Mouse (Mus musculus): ENCODE measurements around the gene Txnrd1. TPM values are rescaled to one million over a fixed set of nuclear protein-coding genes. Genes with fewer than 3 reads are reported as not detected.

Gene Txnrd1
- polyA plus RNA-seq, 1 experiment, result 32.2 TPM

- no peaks in the 10 kb centered on the region for H3K27me3 ChIP-seq (ENCODE audit: control insufficient read depth, insufficient read depth, low read length)
- no peak overlapping the region for H3K27ac ChIP-seq (ENCODE audit: control insufficient read depth, insufficient read depth, low read length)
- 76% methylated on average over 3 of the region's 3 CpGs for WGBS
- peak; percentile 34 for DNase-seq
- H3K36me3 ChIP-seq (ENCODE audit: control insufficient read depth, insufficient read depth, low read length), result no peaks in the 10 kb centered on the region
- H3K4me1 ChIP-seq (replicated peaks; ENCODE audit: control insufficient read depth, insufficient read depth, low read length), result peaks cover 3% of the 10 kb centered on the region
- H3K4me3 ChIP-seq (ENCODE audit: control insufficient read depth, insufficient read depth, low read length), result no peak overlapping the region
- TF ChIP-seq POLR2A (IDR thresholded peaks at IDR 0.05; ENCODE audit: control insufficient read depth, extremely low read depth, insufficient read depth, low read length, poor library complexity) (no peak), CTCF (IDR thresholded peaks at IDR 0.05; ENCODE audit: borderline replicate concordance, control insufficient read depth, extremely low read depth, insufficient read depth, low read length, poor library complexity) (peak; percentile 63; the same call in 1 of the 2 replicates)
These were observed 76.4 kb downstream of the Txnrd1 start for GRCm38 (mm10) chr10:82910198-82910597.

GRCm38 (mm10) chr10:82913238-82913637, 79.5 kb downstream of the Txnrd1 start:
- no peak overlapping the region for H3K4me3 ChIP-seq (ENCODE audit: control insufficient read depth, insufficient read depth, low read length)
- H3K36me3 ChIP-seq (ENCODE audit: control insufficient read depth, insufficient read depth, low read length), result no peaks in the 10 kb centered on the region
- H3K4me1 ChIP-seq (replicated peaks; ENCODE audit: control insufficient read depth, insufficient read depth, low read length), result peaks cover 3% of the 10 kb centered on the region
- no peaks in the 10 kb centered on the region for H3K27me3 ChIP-seq (ENCODE audit: control insufficient read depth, insufficient read depth, low read length)
- 91% methylated on average over 4 of the region's 4 CpGs for WGBS
- TF ChIP-seq CTCF (IDR thresholded peaks at IDR 0.05; ENCODE audit: borderline replicate concordance, control insufficient read depth, extremely low read depth, insufficient read depth, low read length, poor library complexity) (no peak), POLR2A (IDR thresholded peaks at IDR 0.05; ENCODE audit: control insufficient read depth, extremely low read depth, insufficient read depth, low read length, poor library complexity) (no peak)
- no peak overlapping the region for H3K27ac ChIP-seq (ENCODE audit: control insufficient read depth, insufficient read depth, low read length)
- no peak for DNase-seq

- no peak overlapping the region for H3K4me3 ChIP-seq (ENCODE audit: control insufficient read depth, insufficient read depth, low read length)
- no peaks in the 10 kb centered on the region for H3K36me3 ChIP-seq (ENCODE audit: control insufficient read depth, insufficient read depth, low read length)
- DNase-seq, result no peak
- 56% methylated on average over 6 of the region's 6 CpGs for WGBS
- no peak overlapping the region for H3K27ac ChIP-seq (ENCODE audit: control insufficient read depth, insufficient read depth, low read length)
- H3K4me1 ChIP-seq (replicated peaks; ENCODE audit: control insufficient read depth, insufficient read depth, low read length), result peaks cover 3% of the 10 kb centered on the region
- H3K27me3 ChIP-seq (ENCODE audit: control insufficient read depth, insufficient read depth, low read length), result no peaks in the 10 kb centered on the region
- TF ChIP-seq CTCF (IDR thresholded peaks at IDR 0.05; ENCODE audit: borderline replicate concordance, control insufficient read depth, extremely low read depth, insufficient read depth, low read length, poor library complexity), result no peak
- TF ChIP-seq POLR2A (IDR thresholded peaks at IDR 0.05; ENCODE audit: control insufficient read depth, extremely low read depth, insufficient read depth, low read length, poor library complexity), result no peak
These were observed 80.0 kb downstream of the Txnrd1 start for GRCm38 (mm10) chr10:82913772-82914171.

- no peak overlapping the region for H3K27ac ChIP-seq (ENCODE audit: control insufficient read depth, insufficient read depth, low read length)
- TF ChIP-seq CTCF (IDR thresholded peaks at IDR 0.05; ENCODE audit: borderline replicate concordance, control insufficient read depth, extremely low read depth, insufficient read depth, low read length, poor library complexity) (no peak), POLR2A (IDR thresholded peaks at IDR 0.05; ENCODE audit: control insufficient read depth, extremely low read depth, insufficient read depth, low read length, poor library complexity) (no peak)
- no peaks in the 10 kb centered on the region for H3K36me3 ChIP-seq (ENCODE audit: control insufficient read depth, insufficient read depth, low read length)
- H3K4me3 ChIP-seq (ENCODE audit: control insufficient read depth, insufficient read depth, low read length), result no peak overlapping the region
- no peaks in the 10 kb centered on the region for H3K27me3 ChIP-seq (ENCODE audit: control insufficient read depth, insufficient read depth, low read length)
- no peak for DNase-seq
- H3K4me1 ChIP-seq (replicated peaks; ENCODE audit: control insufficient read depth, insufficient read depth, low read length), result no peaks in the 10 kb centered on the region
- 65% methylated on average over 2 of the region's 2 CpGs for WGBS
These were observed 84.9 kb downstream of the Txnrd1 start for GRCm38 (mm10) chr10:82918675-82919074.

GRCm38 (mm10) chr10:82919404-82919980, 85.7 kb downstream of the Txnrd1 start:
- DNase-seq, result no peak
- Histone ChIP-seq H3K27ac (ENCODE audit: control insufficient read depth, insufficient read depth, low read length) (no peak overlapping the region), H3K27me3 (ENCODE audit: control insufficient read depth, insufficient read depth, low read length) (no peaks in the 10 kb centered on the region), H3K36me3 (ENCODE audit: control insufficient read depth, insufficient read depth, low read length) (no peaks in the 10 kb centered on the region), H3K4me3 (ENCODE audit: control insufficient read depth, insufficient read depth, low read length) (no peak overlapping the region), H3K4me1 (replicated peaks; ENCODE audit: control insufficient read depth, insufficient read depth, low read length) (no peaks in the 10 kb centered on the region)
- TF ChIP-seq CTCF (IDR thresholded peaks at IDR 0.05; ENCODE audit: borderline replicate concordance, control insufficient read depth, extremely low read depth, insufficient read depth, low read length, poor library complexity), result no peak
- 94% methylated on average over 4 of the region's 4 CpGs for WGBS

- Histone ChIP-seq H3K27me3 (ENCODE audit: control insufficient read depth, insufficient read depth, low read length) (no peaks in the 10 kb centered on the region), H3K27ac (ENCODE audit: control insufficient read depth, insufficient read depth, low read length) (no peak overlapping the region), H3K36me3 (ENCODE audit: control insufficient read depth, insufficient read depth, low read length) (no peaks in the 10 kb centered on the region), H3K4me1 (replicated peaks; ENCODE audit: control insufficient read depth, insufficient read depth, low read length) (no peaks in the 10 kb centered on the region), H3K4me3 (ENCODE audit: control insufficient read depth, insufficient read depth, low read length) (no peak overlapping the region)
- TF ChIP-seq CTCF (IDR thresholded peaks at IDR 0.05; ENCODE audit: borderline replicate concordance, control insufficient read depth, extremely low read depth, insufficient read depth, low read length, poor library complexity) (no peak), POLR2A (IDR thresholded peaks at IDR 0.05; ENCODE audit: control insufficient read depth, extremely low read depth, insufficient read depth, low read length, poor library complexity) (no peak)
- whole genome bisulfite sequencing, result 55% methylated on average over 3 of the region's 3 CpGs
- DNase-seq, result no peak
These were observed 89.8 kb downstream of the Txnrd1 start for GRCm38 (mm10) chr10:82923547-82923946.

- no peaks in the 10 kb centered on the region for H3K4me1 ChIP-seq (replicated peaks; ENCODE audit: control insufficient read depth, insufficient read depth, low read length)
- WGBS, result 98% methylated on average over 2 of the region's 2 CpGs
- DNase-seq, result no peak
- TF ChIP-seq POLR2A (IDR thresholded peaks at IDR 0.05; ENCODE audit: control insufficient read depth, extremely low read depth, insufficient read depth, low read length, poor library complexity) (no peak), CTCF (IDR thresholded peaks at IDR 0.05; ENCODE audit: borderline replicate concordance, control insufficient read depth, extremely low read depth, insufficient read depth, low read length, poor library complexity) (no peak)
- H3K36me3 ChIP-seq (ENCODE audit: control insufficient read depth, insufficient read depth, low read length), result no peaks in the 10 kb centered on the region
- no peaks in the 10 kb centered on the region for H3K27me3 ChIP-seq (ENCODE audit: control insufficient read depth, insufficient read depth, low read length)
- H3K4me3 ChIP-seq (ENCODE audit: control insufficient read depth, insufficient read depth, low read length), result no peak overlapping the region
- H3K27ac ChIP-seq (ENCODE audit: control insufficient read depth, insufficient read depth, low read length), result no peak overlapping the region
These were observed 91.0 kb downstream of the Txnrd1 start for GRCm38 (mm10) chr10:82924750-82925149.

Measured in thymus, adult 2 months (tissue).